Mouse (Mus musculus) MEL (cell line): ENCODE data around the gene Pdia6.

Experiments
- CTCF ChIP-seq, 3 experiments: IDR thresholded peaks in 2 of 3; conservative IDR thresholded peaks in 1 of 3; 2 replicates each; pipeline ENCODE4 v1.5.1; 2011 to 2012; ENCODE audit warnings: low read length in 3 of 3, low read depth in 2 of 3, mild to moderate bottlenecking in 2 of 3, improper control_type of control experiment in 1 of 3, inconsistent platforms in 1 of 3, mixed read lengths in 1 of 3, moderate library complexity in 1 of 3; ENCODE audit not compliant: control insufficient read depth in 1 of 3, insufficient read depth in 1 of 3, poor library complexity in 1 of 3, severe bottlenecking in 1 of 3
- ETS1 ChIP-seq: IDR thresholded peaks from 2 replicates; pipeline ENCODE4 v1.6.1; 2012; ENCODE audit warnings: low read depth, mild to moderate bottlenecking, inconsistent platforms, low read length, improper control_type of control experiment, moderate library complexity
- GABPA ChIP-seq: IDR thresholded peaks from 2 replicates; pipeline ENCODE4 v1.6.1; 2012; ENCODE audit warnings: low read depth, mild to moderate bottlenecking, inconsistent platforms, low read length, improper control_type of control experiment, moderate library complexity
- MAZ ChIP-seq: IDR thresholded peaks from 2 replicates; pipeline ENCODE4 v1.6.1; 2012; ENCODE audit warnings: low read depth, mild to moderate bottlenecking, inconsistent platforms, low read length, improper control_type of control experiment
- POLR2A ChIP-seq, 2 experiments: IDR thresholded peaks; 2 replicates each; pipeline ENCODE4 v1.6.1; 2011 to 2012; ENCODE audit warnings: low read length in 2 of 2, mild to moderate bottlenecking in 2 of 2, control low read depth in 1 of 2, improper control_type of control experiment in 1 of 2, low read depth in 1 of 2, moderate library complexity in 1 of 2; ENCODE audit not compliant: control insufficient read depth in 1 of 2, insufficient read depth in 1 of 2, poor library complexity in 1 of 2
- TBP ChIP-seq: IDR thresholded peaks from 2 replicates; pipeline ENCODE4 v1.8.0; 2011; ENCODE audit warnings: low read depth, low read length, improper control_type of control experiment
- UBTF ChIP-seq: IDR thresholded peaks from 2 replicates; pipeline ENCODE4 v1.6.1; 2012; ENCODE audit warnings: low read depth, mild to moderate bottlenecking, inconsistent platforms, low read length, improper control_type of control experiment, moderate library complexity, borderline replicate concordance; ENCODE audit not compliant: insufficient read depth
- USF1 ChIP-seq: IDR thresholded peaks from 2 replicates; pipeline ENCODE4 v1.6.1; 2014; ENCODE audit warnings: low read depth, mild to moderate bottlenecking, inconsistent platforms, low read length, improper control_type of control experiment, moderate library complexity

DNA sequence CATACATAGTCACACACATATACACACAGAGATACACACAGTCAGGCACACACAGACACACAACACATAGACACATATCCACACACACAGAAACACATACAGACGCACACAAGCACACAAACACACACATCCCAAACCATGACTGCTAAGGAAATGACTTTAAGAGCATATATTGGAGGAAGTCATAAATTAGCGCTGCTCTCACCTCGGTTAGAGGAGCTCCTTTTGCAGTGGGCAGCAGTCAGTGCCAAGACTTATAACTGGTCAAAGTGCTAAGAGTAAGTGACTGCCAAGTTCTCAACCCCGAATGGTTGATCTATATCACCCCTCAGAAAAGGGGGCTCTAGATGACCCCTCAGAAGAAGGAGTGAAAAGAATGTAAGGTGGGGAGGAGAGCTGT is 47.2 kb upstream of the Pdia6 start:
- TF ChIP-seq POLR2A (IDR thresholded peaks at IDR 0.05; ENCODE audit: control insufficient read depth in 1 of 2, insufficient read depth in 1 of 2, low read depth in 1 of 2, low read length in 2 of 2, poor library complexity in 1 of 2) (no peak), CTCF (IDR thresholded peaks at IDR 0.05 in 2 of 3, conservative IDR thresholded peaks at IDR 0.05 in 1 of 3; ENCODE audit: control insufficient read depth in 1 of 3, insufficient read depth in 1 of 3, low read depth in 2 of 3, low read length in 3 of 3, poor library complexity in 1 of 3, severe bottlenecking in 1 of 3) (no peak), ETS1 (no peak), TBP (no peak), GABPA (no peak), UBTF (no peak), MAZ (no peak), USF1 (no peak)
